Mouse (Mus musculus) hindbrain, embryonic 14.5 days (tissue): ENCODE measurements around the gene Capns2. TPM values are rescaled to one million over a fixed set of nuclear protein-coding genes. Genes with fewer than 3 reads are reported as not detected.

ENCODE experiments used
- ATAC-seq: fragments of 200-750 bp; cut with Nextera tagmentation; 2 replicates; pipeline ENCODE4 v1.8.0; 2017; ENCODE audit warnings: moderate number of reproducible peaks, mild to moderate bottlenecking, moderate TSS enrichment, moderate library complexity; ENCODE audit not compliant: low FRiP score
- DNase-seq: peaks from one replicate; pipeline ENCODE4 v3.0.0-alpha.2; 2015; ENCODE audit warnings: low spot score
- H3K27ac ChIP-seq: fragments of 300-500 bp; sonication (generic); 2 replicates; pipeline ENCODE4 v1.5.1; 2014; ENCODE audit warnings: mild to moderate bottlenecking, moderate library complexity
- H3K27me3 ChIP-seq: fragments of 300-500 bp; sonication (generic); 2 replicates; pipeline ENCODE4 v1.6.1; 2014; ENCODE audit warnings: mild to moderate bottlenecking, low read length, mixed read lengths; ENCODE audit not compliant: control insufficient read depth, insufficient read depth
- H3K36me3 ChIP-seq: fragments of 300-500 bp; sonication (generic); replicated peaks from 2 replicates; pipeline ENCODE4 v1.6.1; 2014; ENCODE audit not compliant: control insufficient read depth, insufficient read depth
- H3K4me1 ChIP-seq: fragments of 300-500 bp; sonication (generic); replicated peaks from 2 replicates; pipeline ENCODE4 v1.6.1; 2014; ENCODE audit warnings: antibody characterized with exemption, low read length, mixed read lengths; ENCODE audit not compliant: control insufficient read depth, insufficient read depth
- H3K4me2 ChIP-seq: fragments of 300-500 bp; sonication (generic); replicated peaks from 2 replicates; pipeline ENCODE4 v1.6.1; 2014; ENCODE audit warnings: mild to moderate bottlenecking, moderate library complexity
- H3K4me3 ChIP-seq: fragments of 300-500 bp; sonication (generic); replicated peaks from 2 replicates; pipeline ENCODE4 v1.5.1; 2014; ENCODE audit warnings: mild to moderate bottlenecking, low read length
- H3K9ac ChIP-seq: fragments of 300-500 bp; sonication (generic); 2 replicates; pipeline ENCODE4 v1.6.1; 2014
- H3K9me3 ChIP-seq: fragments of 300-500 bp; sonication (generic); 2 replicates; pipeline ENCODE4 v1.6.1; 2016; ENCODE audit warnings: low read length; ENCODE audit not compliant: control insufficient read depth
- WGBS: fragments of 180-500 bp; shearing (Covaris S2); extraction: QIAGEN DNeasy Blood & Tissue Kit; methylation state at CpG from one replicate; pipeline ENCODE4 v1.1.7; 2014; 5-methylcytosine and 5-hydroxymethylcytosine counted together
- polyA plus RNA-seq: library from polyadenylated mRNA; unstranded; fragments of >200 nt; fragmentation: Nextera tagmentation; extraction: Ambion mirVana; gene quantifications from 2 replicates; pipeline ENCODE4 v1.2.1, GENCODE M21; 2014

Capns2 gene
- polyA plus RNA-seq, 1 experiment from 2014 or later: 0.86 TPM

- no peak for DNase-seq
- Histone ChIP-seq H3K27me3 (no peaks in the 10 kb centered on the region), H3K4me2 (no peak overlapping the region), H3K9ac (no peak overlapping the region), H3K4me1 (no peaks in the 10 kb centered on the region), H3K9me3 (no peaks in the 10 kb centered on the region), H3K4me3 (no peak overlapping the region), H3K27ac (no peak overlapping the region), H3K36me3 (no peaks in the 10 kb centered on the region)
- no peak for ATAC-seq
- 70% methylated on average over 4 of the region's 4 CpGs for WGBS
Measured at GRCm38 (mm10) chr8:92897794-92898193, 3.4 kb upstream of the Capns2 start.

- no peaks in the 10 kb centered on the region for H3K9me3 ChIP-seq
- H3K27ac ChIP-seq: no peak overlapping the region
- no peak overlapping the region for H3K9ac ChIP-seq
- no peaks in the 10 kb centered on the region for H3K36me3 ChIP-seq
- DNase-seq (no peak), ATAC-seq (no peak)
- no peak overlapping the region for H3K4me2 ChIP-seq
- H3K4me1 ChIP-seq: no peaks in the 10 kb centered on the region
- 75% methylated on average over 9 of the region's 9 CpGs for WGBS
- H3K27me3 ChIP-seq: no peaks in the 10 kb centered on the region
- no peak overlapping the region for H3K4me3 ChIP-seq
Measured at GRCm38 (mm10) chr8:92899590-92899989, 1.6 kb upstream of the Capns2 start.

GRCm38 (mm10) chr8:92902981-92903380 is 1.8 kb downstream of the Capns2 start:
- no peak overlapping the region for H3K4me3 ChIP-seq
- no peaks in the 10 kb centered on the region for H3K27me3 ChIP-seq
- ATAC-seq: no peak
- H3K36me3 ChIP-seq: no peaks in the 10 kb centered on the region
- no peaks in the 10 kb centered on the region for H3K9me3 ChIP-seq
- 74% methylated on average over 2 of the region's 2 CpGs for WGBS
- H3K4me1 ChIP-seq: no peaks in the 10 kb centered on the region
- H3K9ac ChIP-seq: no peak overlapping the region
- H3K4me2 ChIP-seq: no peak overlapping the region
- H3K27ac ChIP-seq: no peak overlapping the region
- no peak for DNase-seq

GRCm38 (mm10) chr8:92903488-92904135 is 2.4 kb downstream of the Capns2 start:
- H3K9ac ChIP-seq: no peak overlapping the region
- 76% methylated on average over 11 of the region's 11 CpGs for whole genome bisulfite sequencing
- H3K36me3 ChIP-seq: no peaks in the 10 kb centered on the region
- no peaks in the 10 kb centered on the region for H3K9me3 ChIP-seq
- no peak overlapping the region for H3K4me3 ChIP-seq
- H3K4me2 ChIP-seq: no peak overlapping the region
- no peak for ATAC-seq
- DNase-seq: no peak
- H3K27ac ChIP-seq: no peak overlapping the region
- no peaks in the 10 kb centered on the region for H3K4me1 ChIP-seq
- no peaks in the 10 kb centered on the region for H3K27me3 ChIP-seq

- Histone ChIP-seq H3K9ac (no peak overlapping the region), H3K27me3 (no peaks in the 10 kb centered on the region), H3K4me3 (no peak overlapping the region), H3K4me2 (no peak overlapping the region), H3K27ac (no peak overlapping the region), H3K4me1 (no peaks in the 10 kb centered on the region), H3K36me3 (no peaks in the 10 kb centered on the region), H3K9me3 (no peaks in the 10 kb centered on the region)
- ATAC-seq: no peak
- 96% methylated on average over 9 of the region's 9 CpGs for WGBS
- DNase-seq: no peak
Measured at GRCm38 (mm10) chr8:92906553-92906952, 5.3 kb downstream of the Capns2 start.

- H3K4me3 ChIP-seq: no peak overlapping the region
- WGBS: 90% methylated on average over 2 of the region's 2 CpGs
- H3K9ac ChIP-seq: no peak overlapping the region
- ATAC-seq (no peak), DNase-seq (no peak)
- H3K36me3 ChIP-seq: no peaks in the 10 kb centered on the region
- H3K27ac ChIP-seq: no peak overlapping the region
- no peaks in the 10 kb centered on the region for H3K9me3 ChIP-seq
- no peak overlapping the region for H3K4me2 ChIP-seq
- no peaks in the 10 kb centered on the region for H3K27me3 ChIP-seq
- no peaks in the 10 kb centered on the region for H3K4me1 ChIP-seq
Measured at GRCm38 (mm10) chr8:92908448-92908847, 7.2 kb downstream of the Capns2 start.

- H3K4me1 ChIP-seq: no peaks in the 10 kb centered on the region
- no peaks in the 10 kb centered on the region for H3K27me3 ChIP-seq
- H3K9me3 ChIP-seq: no peaks in the 10 kb centered on the region
- 83% methylated on average over 3 of the region's 3 CpGs for WGBS
- H3K36me3 ChIP-seq: no peaks in the 10 kb centered on the region
- H3K4me3 ChIP-seq: no peak overlapping the region
- no peak overlapping the region for H3K9ac ChIP-seq
- no peak for DNase-seq
- ATAC-seq: no peak
- H3K4me2 ChIP-seq: no peak overlapping the region
- no peak overlapping the region for H3K27ac ChIP-seq
Measured at GRCm38 (mm10) chr8:92911477-92911876, 10.3 kb downstream of the Capns2 start.

GRCm38 (mm10) chr8:92913396-92913795 is 12.2 kb downstream of the Capns2 start:
- Histone ChIP-seq H3K36me3 (no peaks in the 10 kb centered on the region; the same call in 1 of the 2 replicates), H3K4me1 (no peaks in the 10 kb centered on the region), H3K9ac (no peak overlapping the region), H3K4me2 (no peak overlapping the region), H3K27me3 (no peaks in the 10 kb centered on the region), H3K27ac (no peak overlapping the region), H3K9me3 (no peaks in the 10 kb centered on the region), H3K4me3 (no peak overlapping the region)
- ATAC-seq (no peak), DNase-seq (no peak)
- 89% methylated on average over 7 of the region's 7 CpGs for WGBS

- DNase-seq (no peak), ATAC-seq (no peak)
- Histone ChIP-seq H3K27me3 (no peaks in the 10 kb centered on the region), H3K4me2 (no peak overlapping the region), H3K27ac (no peak overlapping the region), H3K4me1 (no peaks in the 10 kb centered on the region), H3K9ac (no peak overlapping the region), H3K9me3 (no peaks in the 10 kb centered on the region), H3K4me3 (no peak overlapping the region), H3K36me3 (no peaks in the 10 kb centered on the region; the same call in 1 of the 2 replicates)
- WGBS: 83% methylated on average over 3 of the region's 3 CpGs
Measured at GRCm38 (mm10) chr8:92916082-92916481, 14.9 kb downstream of the Capns2 start.

GRCm38 (mm10) chr8:92921768-92922167 is 20.6 kb downstream of the Capns2 start:
- H3K36me3 ChIP-seq: no peaks in the 10 kb centered on the region; the same call in 1 of the 2 replicates
- H3K4me3 ChIP-seq: no peak overlapping the region
- H3K9ac ChIP-seq: no peak overlapping the region
- H3K4me1 ChIP-seq: no peaks in the 10 kb centered on the region
- no peak overlapping the region for H3K4me2 ChIP-seq
- DNase-seq (no peak), ATAC-seq (no peak)
- H3K27me3 ChIP-seq: no peaks in the 10 kb centered on the region
- H3K9me3 ChIP-seq: no peaks in the 10 kb centered on the region; the same call in 1 of the 2 replicates
- H3K27ac ChIP-seq: no peak overlapping the region
- WGBS: 74% methylated on average over 3 of the region's 3 CpGs
